Mouse (Mus musculus) c-Kit-positive CD71-negative TER-119-negative erythroid progenitor cells, embryonic 14.5 days (primary cell): ENCODE results near the gene Prkaa2.
"Not testable (repeated sequence)": the region's sequence is repeated elsewhere in the genome, so short reads cannot be mapped to it uniquely, and the experiment has no call there.

ENCODE experiments used
- DNase-seq: peaks from one replicate; pipeline ENCODE4 v3.0.0-alpha.2; 2013; ENCODE audit warnings: low read depth

Prkaa2 gene

DNA sequence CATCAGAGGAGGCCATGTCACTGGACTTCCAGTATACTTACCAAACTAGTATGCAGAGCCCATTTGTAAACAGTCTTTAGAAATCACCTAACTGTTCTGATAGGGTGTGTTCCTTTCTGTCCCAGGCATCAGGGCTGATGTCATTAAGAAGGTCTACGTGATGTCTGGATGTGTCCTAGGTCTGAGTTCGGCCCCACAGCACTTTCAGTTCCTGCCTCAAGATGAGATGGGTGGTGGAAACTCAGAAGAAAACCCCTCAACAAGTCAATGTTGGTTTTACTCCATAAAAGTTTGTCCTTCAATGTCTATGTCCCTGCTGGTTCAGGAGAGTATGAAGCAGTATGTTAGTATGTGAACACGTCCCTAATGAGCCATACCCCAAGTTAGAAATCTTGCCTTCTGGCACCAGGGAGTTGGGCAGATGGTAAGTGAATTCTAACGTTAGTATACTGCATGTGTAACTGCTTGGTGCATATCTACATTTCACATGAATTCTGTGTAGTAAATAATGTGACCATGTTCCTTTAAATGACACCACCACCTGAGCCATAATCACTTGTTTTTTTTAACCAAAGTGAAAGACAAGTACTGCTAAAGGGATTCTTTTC, 93.6 kb downstream of the Prkaa2 start:
- DNase-seq, result no peak

DNA sequence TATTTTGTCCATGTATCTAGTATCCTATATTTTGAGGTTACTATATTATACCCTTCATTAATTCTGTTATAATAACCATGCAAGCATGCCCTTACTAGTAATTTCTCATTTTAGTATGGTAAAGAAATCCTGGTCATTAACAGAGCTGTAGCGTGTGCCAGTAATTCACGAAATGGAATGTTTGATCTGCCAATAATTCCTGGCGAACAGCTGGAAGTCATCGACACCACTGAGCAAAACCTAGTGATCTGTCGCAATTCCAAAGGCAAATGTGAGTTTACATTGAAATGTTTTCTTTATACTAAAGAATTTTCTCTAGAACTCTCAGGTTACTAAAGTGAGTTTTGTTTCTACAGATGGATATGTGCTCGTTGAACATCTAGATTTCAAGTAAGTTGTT, 94.2 kb downstream of the Prkaa2 start:
- DNase-seq, result no peak

- no peak for DNase-seq
Measured at GRCm38 (mm10) chr4:105013718-105014117, 96.0 kb downstream of the Prkaa2 start.

DNA sequence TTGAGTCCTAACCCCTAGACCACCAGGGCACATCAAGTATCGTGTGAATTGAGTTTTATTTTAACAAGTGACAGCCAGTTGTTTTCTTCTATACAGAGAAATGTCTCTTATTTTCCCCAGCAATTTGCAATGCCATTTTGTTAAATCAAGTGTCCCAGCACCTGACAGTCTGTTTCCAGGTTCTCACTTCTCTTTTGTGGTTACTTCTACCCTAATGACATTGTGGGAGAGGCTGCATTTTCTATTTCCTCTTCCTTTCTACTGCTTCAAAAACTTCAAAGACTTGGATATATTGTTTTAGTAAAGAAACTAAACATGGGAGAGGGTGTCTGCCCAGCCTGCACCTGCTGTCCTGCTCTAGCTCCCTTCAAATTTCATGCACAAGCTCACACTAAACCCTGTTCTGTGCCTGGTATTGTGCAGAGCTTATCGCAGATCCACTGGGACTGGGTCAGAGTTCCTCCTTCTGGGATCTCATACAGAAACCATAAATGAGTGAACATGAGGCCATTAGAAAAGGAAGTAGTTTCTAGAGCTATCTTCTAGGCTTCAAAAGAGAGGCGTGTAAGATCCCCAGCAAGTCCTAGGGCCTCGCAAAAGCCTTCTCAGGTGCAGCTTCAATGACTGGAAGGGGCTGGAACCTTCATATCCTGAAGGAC, 102.2 kb downstream of the Prkaa2 start:
- DNase-seq, result no peak

DNA sequence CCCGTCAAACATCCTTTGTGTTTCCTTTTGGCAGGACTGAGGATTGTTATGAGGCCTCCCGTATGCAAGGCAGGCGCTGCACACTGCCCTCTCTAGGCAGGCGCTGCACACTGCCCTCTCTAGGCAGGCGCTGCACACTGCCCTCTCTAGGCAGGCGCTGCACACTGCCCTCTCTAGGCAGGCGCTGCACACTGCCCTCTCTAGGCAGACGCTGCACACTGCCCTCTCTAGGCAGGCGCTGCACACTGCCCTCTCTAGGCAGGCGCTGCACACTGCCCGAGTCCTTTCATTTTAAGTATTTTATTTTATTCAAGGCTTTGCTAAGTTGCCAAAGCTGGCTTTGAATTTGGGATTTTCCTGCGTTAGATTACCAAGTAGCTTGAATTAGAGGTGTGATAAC, 105.0 kb downstream of the Prkaa2 start:
- not testable (repeated sequence) for DNase-seq

DNA sequence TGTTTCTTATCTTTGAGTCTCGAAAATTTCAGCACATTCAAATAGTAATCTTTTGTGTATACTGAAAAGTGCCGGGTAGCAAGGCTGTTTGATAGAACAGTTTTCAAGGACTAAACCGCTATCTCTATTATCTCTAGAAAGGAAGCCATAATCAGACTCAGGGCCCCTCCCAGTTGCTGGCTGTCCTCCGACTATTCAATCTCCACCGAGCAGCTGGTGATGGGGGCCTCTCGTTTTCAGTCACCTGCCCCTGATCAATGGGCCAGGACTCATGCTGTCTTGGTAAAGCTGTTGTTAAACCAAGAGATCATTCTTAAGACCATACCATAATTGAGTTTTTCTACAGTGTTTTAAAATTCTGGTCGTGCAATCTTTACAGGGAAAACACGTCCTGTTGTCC, 105.6 kb downstream of the Prkaa2 start:
- DNase-seq, result no peak

GRCm38 (mm10) chr4:105001736-105002135, 108.0 kb downstream of the Prkaa2 start:
- no peak for DNase-seq

DNA sequence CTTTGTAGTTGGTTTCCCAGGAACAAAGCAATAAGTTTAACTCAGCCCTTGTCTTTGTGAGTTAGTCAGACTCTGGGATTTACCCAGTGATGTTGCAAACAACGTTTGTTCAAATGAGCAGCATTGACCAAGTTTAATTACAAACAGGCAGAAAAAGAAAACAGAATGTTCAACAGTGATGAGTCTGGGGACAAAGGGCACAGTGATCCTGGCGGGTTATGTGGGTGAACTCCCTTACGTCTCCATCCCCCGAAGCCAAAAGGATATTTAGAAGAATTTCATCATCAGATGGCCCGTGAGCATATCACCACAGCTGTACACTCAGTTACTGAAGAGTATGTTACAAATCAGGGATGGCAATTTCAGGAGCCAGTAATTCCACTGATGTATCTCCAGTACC, 110.0 kb downstream of the Prkaa2 start:
- no peak for DNase-seq

- no peak for DNase-seq
Measured at GRCm38 (mm10) chr4:104993140-104993874, 116.4 kb downstream of the Prkaa2 start.

GRCm38 (mm10) chr4:104992271-104992670, 117.4 kb downstream of the Prkaa2 start:
- no peak for DNase-seq

GRCm38 (mm10) chr4:104990686-104991085, 119.0 kb downstream of the Prkaa2 start:
- DNase-seq, result no peak

DNA sequence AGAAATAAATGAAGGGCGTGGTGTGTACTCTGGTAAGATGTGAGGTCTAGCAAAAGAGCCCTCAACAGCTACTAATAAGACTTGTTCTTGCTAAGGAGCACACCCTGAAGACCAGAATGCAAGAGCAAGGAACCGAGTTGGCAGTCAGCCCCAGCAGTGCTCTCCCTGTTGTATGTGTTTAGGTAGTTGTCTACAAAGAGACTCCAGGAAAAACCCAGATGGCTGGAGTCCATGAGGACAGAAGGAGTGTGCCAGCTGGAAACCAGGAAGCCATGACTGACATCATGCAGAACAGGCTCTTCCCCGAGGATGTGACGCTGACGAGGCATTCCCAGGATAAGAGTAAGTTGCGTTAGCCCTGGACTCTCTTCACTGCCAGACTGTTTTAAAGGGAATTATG, 119.7 kb downstream of the Prkaa2 start:
- no peak for DNase-seq

- no peak for DNase-seq
Measured at GRCm38 (mm10) chr4:104988709-104989108, 121.0 kb downstream of the Prkaa2 start.

DNA sequence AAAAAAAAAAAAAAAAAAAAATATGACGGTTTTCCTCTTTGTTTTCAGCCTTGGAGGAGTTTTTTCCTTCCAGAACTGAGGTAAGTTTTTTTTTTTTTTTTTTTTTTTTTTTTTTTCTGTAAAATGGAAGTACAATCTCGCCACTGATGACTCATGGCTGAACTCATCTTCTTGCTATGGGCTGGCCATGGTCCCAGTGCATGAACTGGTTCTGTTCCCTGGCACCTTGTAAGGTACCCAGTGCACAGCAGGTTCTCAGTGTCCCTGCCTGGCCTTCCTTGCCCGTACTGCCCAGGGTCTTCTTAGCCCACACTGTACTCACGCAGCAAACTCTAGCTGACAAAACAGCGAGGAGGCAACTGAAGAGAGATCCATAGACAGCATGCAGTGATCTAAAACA, 121.6 kb downstream of the Prkaa2 start:
- DNase-seq, result no peak

- no peak for DNase-seq
Measured at GRCm38 (mm10) chr4:104987631-104988030, 122.1 kb downstream of the Prkaa2 start.

- no peak for DNase-seq
Measured at GRCm38 (mm10) chr4:104985960-104986632, 123.6 kb downstream of the Prkaa2 start.
